Mouse (Mus musculus) monocyte, adult 59 days (primary cell): ENCODE data around the gene Tmem9b. TPM values are rescaled to one million over a fixed set of nuclear protein-coding genes. Genes with fewer than 3 reads are reported as not detected.

Experiments used
- total RNA-seq, 2 experiments: library from RNA; stranded (reverse); gene quantifications; one replicate each; pipeline ENCODE4 v1.2.4; 2023

Tmem9b gene
- 10 to 100 TPM; 42.0 to 43.3 TPM for total RNA-seq

DNA sequence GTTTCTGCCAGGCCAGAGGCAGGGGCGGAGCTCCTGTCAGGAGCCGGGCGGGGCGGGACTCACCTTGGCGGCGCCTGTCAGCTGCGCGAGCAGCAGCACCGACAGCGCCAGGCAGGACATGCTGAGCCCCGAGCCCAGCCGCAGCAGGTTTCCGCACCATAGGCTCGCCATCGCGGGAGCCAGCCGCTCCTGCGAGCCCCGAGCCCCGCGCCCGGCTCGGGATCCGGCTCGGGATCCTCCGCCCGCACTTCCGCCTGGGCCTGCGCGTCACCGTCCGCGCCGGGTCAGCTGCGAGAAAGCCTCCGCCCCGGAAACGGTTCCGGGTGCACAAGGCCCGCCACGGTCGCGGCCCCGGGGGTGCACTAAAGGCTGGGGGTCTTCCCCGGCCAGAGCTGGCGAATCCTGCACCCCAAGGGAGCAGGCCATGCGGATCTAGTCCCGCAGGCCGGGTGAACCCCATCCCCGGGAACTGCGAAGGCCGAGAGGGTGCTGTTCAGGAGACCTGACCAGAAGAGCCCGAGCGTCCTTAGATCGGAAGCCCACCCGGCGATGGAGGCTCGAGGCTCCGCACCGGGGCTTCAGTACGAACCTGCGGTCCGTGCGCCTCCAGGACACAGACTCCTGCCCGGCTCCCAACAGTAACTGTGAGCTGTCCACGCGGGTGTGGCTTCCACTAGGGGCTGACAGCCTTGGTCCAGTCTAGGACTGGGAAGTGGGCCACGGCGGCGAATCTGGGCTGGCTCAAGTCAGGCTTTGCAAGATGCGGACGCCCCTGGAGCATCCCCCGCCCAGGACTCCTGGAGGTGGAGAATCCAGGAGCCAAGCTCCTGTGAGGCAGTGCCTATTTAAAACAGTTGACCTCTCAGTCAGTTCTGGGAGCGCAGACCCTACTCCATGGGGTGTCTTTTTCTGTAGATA, at the start of gene Tmem9b:
TSS of gene Tmem9b (minus strand) at position 868 of the 918 bp plus-strand sequence.

DNA sequence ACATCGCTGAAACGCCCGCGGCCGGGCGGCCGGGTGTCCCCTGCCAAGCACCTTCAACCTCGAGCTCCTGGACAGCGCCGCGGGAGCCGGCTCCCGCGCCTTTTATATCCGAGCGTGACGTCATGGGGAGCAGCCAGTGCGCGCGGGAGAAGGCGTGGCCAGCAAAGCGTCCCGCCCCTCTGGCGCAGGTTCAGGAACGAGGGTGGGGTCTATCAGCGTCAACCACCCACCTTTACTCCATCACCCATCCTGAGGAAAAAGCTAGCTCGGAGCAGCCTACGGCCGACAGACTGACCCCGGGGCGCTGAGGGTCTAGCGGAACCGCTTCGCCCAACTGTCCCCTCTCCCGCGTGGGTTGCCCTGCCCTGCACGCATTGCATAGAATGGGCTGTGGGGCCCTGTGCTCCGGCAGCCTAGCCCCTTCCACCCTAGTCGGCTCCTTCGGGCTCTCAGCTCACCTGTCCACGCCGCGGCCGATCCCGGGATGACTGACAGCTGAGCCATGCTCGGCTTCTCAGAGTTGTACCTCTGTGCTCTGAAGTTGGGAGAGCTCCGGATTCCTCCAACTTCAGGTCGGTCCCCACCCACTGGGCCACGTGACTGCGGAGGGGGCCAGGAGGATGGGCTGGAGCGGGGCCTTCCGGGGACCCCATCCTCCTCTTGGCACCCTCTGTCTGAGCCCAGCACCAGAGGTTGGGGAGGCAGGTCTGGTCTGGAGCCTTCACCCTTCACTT, 29.0 kb upstream of the Tmem9b start, which contains the start of gene Nrip3:
TSS of gene Nrip3 (minus strand) at position 556 of the 734 bp plus-strand sequence.

DNA sequence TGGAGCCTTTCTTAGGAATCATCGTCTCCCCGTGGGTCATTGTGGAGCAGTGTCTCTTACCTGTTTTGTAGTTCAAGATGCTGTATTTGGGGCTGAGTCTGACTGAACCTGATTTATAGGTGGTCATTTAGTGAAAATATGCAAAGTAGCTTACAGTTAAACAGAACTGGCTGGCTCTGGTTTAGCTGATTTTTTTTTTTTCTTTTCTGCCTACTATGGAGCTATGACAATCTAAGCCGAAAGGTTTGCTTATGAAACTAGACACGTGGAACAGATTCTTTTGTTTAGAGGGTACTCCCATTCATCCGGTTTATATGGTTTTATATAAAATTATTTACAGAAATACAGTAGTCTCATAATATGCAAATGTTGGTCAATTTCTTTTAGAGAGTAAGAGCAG, 21.0 kb downstream of the Tmem9b start, which contains the start of gene Ascl3:
TSS of gene Ascl3 (minus strand) at position 101 of the 400 bp plus-strand sequence.

DNA sequence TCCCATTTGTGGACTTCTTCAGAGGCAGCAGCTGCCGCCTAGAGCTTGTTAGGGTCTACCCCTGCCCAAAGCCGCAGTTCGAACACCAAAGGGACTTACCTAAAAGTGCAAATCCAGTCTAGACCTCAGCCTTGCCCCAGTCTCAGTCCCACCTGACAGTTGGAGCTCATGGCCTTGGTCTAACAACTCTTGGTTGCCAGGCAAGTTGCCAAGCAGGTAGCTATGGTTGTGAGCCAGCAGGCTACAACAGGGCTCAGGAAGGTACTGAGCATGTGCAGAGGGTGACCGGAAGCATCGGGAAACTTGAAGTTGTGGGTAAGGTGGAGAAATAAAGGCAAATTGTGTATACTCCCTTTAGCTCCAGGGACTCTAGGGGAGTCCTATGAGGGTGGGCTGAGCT, 29.0 kb downstream of the Tmem9b start, which contains the start of gene BC051019:
TSS of gene BC051019 (minus strand) at position 154 of the 400 bp plus-strand sequence.

DNA sequence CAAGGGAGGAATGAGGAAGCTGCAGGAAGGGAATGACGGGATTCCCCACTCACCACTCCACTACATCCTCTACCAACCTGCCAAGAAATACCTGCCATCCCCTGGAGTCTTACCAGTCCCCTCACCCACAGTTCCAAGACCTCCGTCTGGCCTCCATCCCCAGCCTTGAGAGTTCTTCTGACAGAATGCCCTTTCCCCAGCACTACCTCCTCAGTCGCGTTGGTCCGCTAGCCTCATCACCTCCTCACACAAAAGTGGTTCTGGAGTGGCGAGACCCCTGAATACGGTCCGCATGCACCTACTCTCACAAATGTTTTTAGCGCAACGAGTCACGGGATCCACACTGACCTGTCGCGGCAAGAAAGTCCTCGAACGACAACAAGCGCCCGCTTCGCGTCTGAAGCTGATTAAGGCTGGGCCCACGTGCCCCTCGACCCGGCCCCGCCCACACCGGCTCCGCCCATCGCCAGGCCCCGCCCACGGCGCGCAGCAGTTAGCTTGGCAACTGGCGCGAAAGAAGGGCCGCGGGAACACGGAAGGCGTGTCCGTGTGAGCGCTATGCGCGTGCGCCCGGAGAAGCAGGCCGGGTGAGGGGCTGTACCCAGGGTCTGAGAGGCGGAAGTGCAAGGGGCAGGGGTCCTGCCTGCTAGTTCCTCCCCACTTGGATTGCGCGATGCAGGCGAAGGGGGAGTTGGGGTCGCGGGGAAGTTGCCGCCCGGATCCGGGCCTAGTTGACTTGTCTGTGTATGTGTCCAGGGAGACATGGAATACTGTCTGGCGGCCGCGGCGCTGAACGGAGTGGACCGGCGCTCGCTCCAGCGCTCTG, 49.3 kb downstream of the Tmem9b start, which contains the start of the genes St5 and Akip1:
TSS of gene St5 (minus strand) at position 416 of the 826 bp plus-strand sequence.
TSS of gene Akip1 (plus strand) at position 501 of the 826 bp plus-strand sequence.

Other genes with a start within 250 kb of the Tmem9b start
- under 1 TPM; 0.18 to 0.24 TPM for gene Trim66, start 244.7 kb downstream of the Tmem9b start, total RNA-seq
- 100 to 1,000 TPM; 343 to 461 TPM for gene Rpl27a, start 233.7 kb downstream of the Tmem9b start, total RNA-seq
- gene St5, start 49.3 kb downstream of the Tmem9b start, total RNA-seq = 1 to 10 TPM; 1.2 to 3.4 TPM
- gene Akip1, start 49.2 kb downstream of the Tmem9b start, total RNA-seq = 1 to 10 TPM; 8.1 to 8.2 TPM
- gene BC051019, start 29.0 kb downstream of the Tmem9b start, total RNA-seq = not detected
- not detected for gene Ascl3, start 21.1 kb downstream of the Tmem9b start, total RNA-seq
- gene Nrip3, start 29.1 kb upstream of the Tmem9b start, total RNA-seq = not detected
- not detected for gene Scube2, start 112.8 kb upstream of the Tmem9b start, total RNA-seq
- gene Dennd5a, start 207.6 kb upstream of the Tmem9b start, total RNA-seq = 100 to 1,000 TPM; 261 to 269 TPM
- 10 to 100 TPM; 33.8 to 40.8 TPM for gene Tmem41b, start 234.1 kb upstream of the Tmem9b start, total RNA-seq